Mouse (Mus musculus) embryo, embryonic 9.5 days (tissue): Measurements from ENCODE around the gene Etv2.
A peak's percentile ranks its signal among the peaks of the same experiment; 100 is the strongest.

ENCODE experiments used
- DNase-seq: peaks from one replicate; pipeline ENCODE4 v3.0.0-alpha.2; 2017; ENCODE audit errors: extremely low spot score

The Etv2 gene

GRCm38 (mm10) chr7:30613529-30614112 lies 22.0 kb downstream of the Etv2 start:
- peak; percentile 59 for DNase-seq

- no peak for DNase-seq
These were observed 22.8 kb downstream of the Etv2 start, which contains the start of gene Upk1a for GRCm38 (mm10) chr7:30612654-30613402. Gene Upk1a, minus strand, starts transcription at chr7:30612847.

GRCm38 (mm10) chr7:30610043-30610442 lies 25.6 kb downstream of the Etv2 start:
- no peak for DNase-seq

- DNase-seq = no peak
These were observed 27.2 kb downstream of the Etv2 start for GRCm38 (mm10) chr7:30608476-30608875.

GRCm38 (mm10) chr7:30607706-30608309 lies 27.8 kb downstream of the Etv2 start:
- DNase-seq = peak; percentile 61

- DNase-seq = no peak
These were observed 30.7 kb downstream of the Etv2 start for GRCm38 (mm10) chr7:30604944-30605343.

- no peak for DNase-seq
These were observed 31.2 kb downstream of the Etv2 start for GRCm38 (mm10) chr7:30604424-30604823.

- DNase-seq = peak; percentile 40
These were observed 33.1 kb downstream of the Etv2 start for GRCm38 (mm10) chr7:30602583-30602982.

GRCm38 (mm10) chr7:30600651-30601050 lies 35.0 kb downstream of the Etv2 start:
- DNase-seq = no peak

GRCm38 (mm10) chr7:30599933-30600353 lies 35.7 kb downstream of the Etv2 start:
- DNase-seq = peak; percentile 73

- DNase-seq = no peak
These were observed 36.9 kb downstream of the Etv2 start, which contains the start of gene Zbtb32 for GRCm38 (mm10) chr7:30598786-30599185. Gene Zbtb32, minus strand, starts transcription at chr7:30598909.

GRCm38 (mm10) chr7:30596811-30597210 lies 38.8 kb downstream of the Etv2 start:
- DNase-seq = no peak

- DNase-seq = no peak
These were observed 39.6 kb downstream of the Etv2 start for GRCm38 (mm10) chr7:30596093-30596492.

GRCm38 (mm10) chr7:30594510-30595024 lies 41.1 kb downstream of the Etv2 start:
- no peak for DNase-seq

- no peak for DNase-seq
These were observed 41.8 kb downstream of the Etv2 start for GRCm38 (mm10) chr7:30593579-30594509.

- no peak for DNase-seq
These were observed 42.8 kb downstream of the Etv2 start for GRCm38 (mm10) chr7:30592772-30593423.

- no peak for DNase-seq
These were observed 44.1 kb downstream of the Etv2 start for GRCm38 (mm10) chr7:30591605-30591951.

- DNase-seq = no peak
These were observed 44.6 kb downstream of the Etv2 start for GRCm38 (mm10) chr7:30590927-30591604.

- peak; percentile 90 for DNase-seq
These were observed 46.0 kb downstream of the Etv2 start for GRCm38 (mm10) chr7:30589435-30590301.
